Mouse (Mus musculus) bone marrow macrophage, adult 2 months (primary cell): ENCODE measurements around the gene Ugt1a1.

Experiments used
- CTCF ChIP-seq: IDR thresholded peaks from 2 replicates; pipeline ENCODE4 v1.5.1; 2012; ENCODE audit warnings: low read depth, mild to moderate bottlenecking, low read length, moderate library complexity
- POLR2A ChIP-seq: IDR thresholded peaks from 2 replicates; pipeline ENCODE4 v1.6.1; 2012; ENCODE audit warnings: mild to moderate bottlenecking, low read depth, low read length, borderline replicate concordance

DNA sequence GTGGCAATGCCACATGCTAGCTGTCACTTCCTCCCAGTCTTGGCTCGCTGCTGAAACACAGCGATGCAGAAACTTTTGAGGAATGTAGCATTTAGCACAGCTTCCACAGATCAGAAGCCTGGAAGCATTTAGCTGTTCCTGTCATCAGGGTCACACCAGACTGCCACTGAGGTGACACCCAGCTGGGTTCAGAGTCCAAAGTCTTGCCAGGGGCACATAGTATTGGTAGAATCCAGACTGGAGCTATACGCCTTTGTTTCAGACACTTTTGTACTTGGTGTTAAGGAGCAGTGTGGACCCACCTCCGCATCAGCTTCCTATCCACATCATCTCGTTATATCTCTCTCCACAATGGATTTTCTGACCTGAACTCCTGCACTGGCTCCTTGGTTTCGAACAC, 41.8 kb downstream of the Ugt1a1 start:
- TF ChIP-seq CTCF = no peak
- TF ChIP-seq POLR2A = no peak
